Mouse (Mus musculus): Measurements from ENCODE around the gene Fam83f. TPM values are rescaled to one million over a fixed set of nuclear protein-coding genes. Genes with fewer than 3 reads are reported as not detected.
A peak's percentile ranks its signal among the peaks of the same experiment; 100 is the strongest.

The Fam83f gene
- polyA plus RNA-seq, 1 experiment from 2014 or later = 0.20 TPM

DNA sequence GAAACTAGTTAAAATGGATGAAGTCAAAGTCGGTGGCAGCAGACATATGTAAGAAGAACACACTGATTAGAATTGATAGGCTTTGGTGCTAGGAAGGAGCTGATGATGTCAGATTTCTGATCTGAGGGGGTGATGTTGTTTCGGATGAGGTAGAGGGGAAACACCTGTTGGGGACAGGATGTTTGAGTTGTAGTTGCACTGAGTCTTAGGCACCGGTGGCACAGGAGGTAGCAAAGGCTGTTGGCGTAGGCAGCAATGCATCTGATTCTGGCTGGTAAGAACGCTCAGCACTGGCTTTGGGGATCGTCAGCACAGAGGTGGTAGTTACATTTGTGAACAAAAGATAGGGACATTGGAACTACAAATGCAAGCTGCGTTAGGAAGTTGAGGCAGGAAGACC is 72.0 kb downstream of the Fam83f start:
- no peak for ATAC-seq (ENCODE audit: insufficient number of reproducible peaks, low FRiP score)
- H3K4me2 ChIP-seq = peak overlapping the region; percentile 22; the same call in 1 of the 2 replicates
- H3K27ac ChIP-seq (ENCODE audit: poor library complexity, severe bottlenecking) = no peak overlapping the region
- H3K9me3 ChIP-seq (replicated peaks) = no peaks in the 10 kb centered on the region
- 0 out of 2 replicates have a peak, but pooled peaks cover 5% of the 10 kb centered on the region for H3K4me1 ChIP-seq (replicated peaks)
- no peak overlapping the region for H3K9ac ChIP-seq
- no peaks in the 10 kb centered on the region for H3K36me3 ChIP-seq
- H3K4me3 ChIP-seq = no peak overlapping the region; the same call in 1 of the 2 replicates
- whole genome bisulfite sequencing = 70% methylated on average over 7 of the region's 7 CpGs
- H3K27me3 ChIP-seq (replicated peaks) = no peaks in the 10 kb centered on the region

DNA sequence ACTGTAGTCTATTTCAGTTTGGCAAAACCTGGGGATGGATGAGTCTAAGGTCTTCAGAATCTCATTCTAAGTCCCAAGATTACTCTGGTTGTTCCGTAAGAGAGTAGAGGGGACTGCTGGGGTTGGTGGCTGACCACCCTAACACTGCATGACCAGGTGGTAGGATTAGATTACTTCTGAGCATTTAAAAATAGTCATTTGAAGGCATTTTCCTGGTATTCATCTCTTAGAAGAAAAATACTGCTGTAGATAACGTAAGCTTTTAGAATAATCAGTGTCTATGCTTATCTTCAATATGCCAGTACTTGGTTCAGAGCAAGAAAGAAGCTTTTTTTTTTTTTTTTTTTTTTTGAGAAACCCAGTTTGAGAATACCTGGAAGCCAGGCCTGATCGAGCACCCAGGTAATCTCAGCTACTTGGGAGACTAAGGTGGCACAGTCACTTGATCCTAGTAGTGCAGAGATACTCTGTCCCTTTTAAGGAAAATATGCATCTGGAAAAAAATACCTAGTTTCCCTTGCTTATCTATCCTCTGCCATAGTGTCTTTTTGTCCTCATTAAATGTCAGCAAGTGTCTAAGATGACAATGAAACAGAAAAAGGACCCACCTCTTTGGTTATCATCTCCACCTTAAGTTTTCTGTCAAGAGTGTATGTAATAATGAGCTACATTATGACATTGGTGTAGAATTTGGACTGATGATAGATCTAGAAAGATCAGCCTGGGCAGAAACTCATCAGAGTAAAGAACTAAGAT is 73.2 kb downstream of the Fam83f start:
- H3K9ac ChIP-seq = no peak overlapping the region
- ATAC-seq (ENCODE audit: insufficient number of reproducible peaks, low FRiP score) = no peak
- H3K27me3 ChIP-seq (replicated peaks) = no peaks in the 10 kb centered on the region
- WGBS = 61% methylated on average over 3 of the region's 3 CpGs
- H3K36me3 ChIP-seq = no peaks in the 10 kb centered on the region
- H3K9me3 ChIP-seq (replicated peaks) = no peaks in the 10 kb centered on the region
- 0 out of 2 replicates have a peak overlapping the region, but pooled peaks have one; percentile 19 for H3K4me2 ChIP-seq
- H3K27ac ChIP-seq (ENCODE audit: poor library complexity, severe bottlenecking) = no peak overlapping the region
- H3K4me3 ChIP-seq = no peak overlapping the region
- 0 out of 2 replicates have a peak, but pooled peaks cover under 1% of the 10 kb centered on the region for H3K4me1 ChIP-seq (replicated peaks)

DNA sequence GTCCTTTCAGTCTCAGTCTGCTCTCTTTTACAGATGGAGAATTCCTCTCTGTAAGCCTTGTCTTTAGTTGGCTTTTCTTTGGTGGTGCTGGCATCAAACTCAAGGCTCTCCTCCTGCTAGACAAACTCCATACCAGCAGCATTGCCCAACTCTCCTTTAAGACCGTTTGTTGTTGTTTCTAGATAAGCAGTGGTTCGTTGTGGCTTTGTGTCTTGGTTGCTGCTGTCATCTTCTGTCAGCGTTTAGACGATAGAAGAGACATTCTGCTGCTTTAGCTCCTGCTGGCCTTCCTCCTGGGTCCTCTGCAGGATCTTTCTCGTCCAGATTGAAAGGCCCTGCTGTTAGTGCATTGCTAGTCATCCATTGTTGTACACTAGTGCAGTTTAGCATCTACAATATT is 77.3 kb downstream of the Fam83f start:
- H3K4me2 ChIP-seq = no peak overlapping the region
- H3K27me3 ChIP-seq (replicated peaks) = no peaks in the 10 kb centered on the region
- H3K9me3 ChIP-seq (replicated peaks) = no peaks in the 10 kb centered on the region
- no peak overlapping the region for H3K27ac ChIP-seq (ENCODE audit: poor library complexity, severe bottlenecking)
- no peak overlapping the region for H3K4me3 ChIP-seq
- ATAC-seq (ENCODE audit: insufficient number of reproducible peaks, low FRiP score) = peak; percentile 74; the same call in 1 of the 2 replicates
- no peaks in the 10 kb centered on the region for H3K36me3 ChIP-seq
- WGBS = 10% methylated on average over 5 of the region's 5 CpGs
- H3K4me1 ChIP-seq (replicated peaks) = no peaks in the 10 kb centered on the region
- no peak overlapping the region for H3K9ac ChIP-seq

Small RNA genes within 50 kb of the gene (microRNA-seq; reads per million reads assigned to microRNA genes)
- not detected for gene Mir6957

Other genes with a start within 250 kb of the Fam83f start
- not detected in 2 replicates for gene Enthd1, start 106.7 kb upstream of the Fam83f start, polyA plus RNA-seq (2016; fragmentation: Nextera tagmentation; extraction: Ambion mirVana)
- 11.2 and 12.0 TPM in 2 replicates for gene Grap2, start 99.3 kb upstream of the Fam83f start, polyA plus RNA-seq (2016; fragmentation: Nextera tagmentation; extraction: Ambion mirVana)
- gene Tnrc6b, start 39.5 kb downstream of the Fam83f start, polyA plus RNA-seq (2016; fragmentation: Nextera tagmentation; extraction: Ambion mirVana) = 36.8 and 38.5 TPM in 2 replicates